Mouse (Mus musculus): ENCODE data around the gene Gcg. TPM values are rescaled to one million over a fixed set of nuclear protein-coding genes. Genes with fewer than 3 reads are reported as not detected.

Gene Gcg
- polyA plus RNA-seq, 1 experiment from 2014 or later: 6.3 TPM

DNA sequence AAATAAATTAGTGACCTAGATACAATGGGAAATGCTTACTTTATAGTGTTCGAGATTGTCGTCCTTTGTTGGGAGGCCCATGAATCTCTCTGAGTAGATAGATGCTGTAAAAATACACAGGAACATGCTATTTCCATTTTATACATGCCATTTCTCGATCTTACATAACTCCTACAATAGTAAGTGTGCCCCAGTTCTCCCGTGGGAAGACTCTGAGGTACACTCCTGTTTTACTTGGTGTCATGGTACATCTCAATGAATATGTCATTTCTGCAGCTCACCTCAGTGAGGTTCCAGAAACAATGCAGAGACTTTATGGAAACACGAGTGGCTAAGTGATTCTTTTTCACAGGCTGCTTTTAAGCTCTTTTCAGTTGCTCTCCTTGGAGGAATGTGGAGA is 19.9 kb upstream of the Gcg start:
- 78% methylated on average over 5 of the region's 5 CpGs for WGBS
- Histone ChIP-seq H3K4me2 (no peak overlapping the region), H3K36me3 (ENCODE audit: control insufficient read depth, insufficient read depth, low read length) (no peaks in the 10 kb centered on the region), H3K9ac (ENCODE audit: low read depth, low read length) (no peak overlapping the region), H3K4me1 (replicated peaks; ENCODE audit: control insufficient read depth, insufficient read depth, low read length) (no peaks in the 10 kb centered on the region), H3K4me3 (ENCODE audit: low read depth, low read length) (no peak overlapping the region), H3K27ac (ENCODE audit: low read depth, low read length) (no peak overlapping the region), H3K9me3 (ENCODE audit: control insufficient read depth, low read length) (no peaks in the 10 kb centered on the region), H3K27me3 (replicated peaks; ENCODE audit: control insufficient read depth, insufficient read depth, low read length) (no peaks in the 10 kb centered on the region)
- ATAC-seq (replicated peaks; ENCODE audit: low FRiP score): no peak
- no peak for DNase-seq (ENCODE audit: low spot score)

DNA sequence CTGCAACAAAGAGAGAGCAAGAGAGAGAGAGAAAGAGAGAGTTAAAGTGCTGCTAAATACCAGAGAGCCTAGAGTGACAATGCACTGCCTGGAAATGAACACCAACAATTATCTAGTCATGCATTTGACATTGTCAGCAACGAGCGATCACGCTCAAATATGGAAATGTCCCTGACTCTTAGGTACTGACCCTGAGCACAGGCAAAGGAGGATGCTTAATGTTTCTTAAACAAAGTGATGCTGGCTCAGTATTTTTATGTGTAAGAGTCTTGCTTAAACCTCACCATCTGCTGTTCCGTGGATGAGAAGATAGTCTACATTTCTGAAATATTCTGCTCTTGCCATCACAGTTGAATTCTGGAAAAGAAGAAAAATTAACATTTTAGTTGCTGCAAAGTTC is 19.1 kb upstream of the Gcg start:
- H3K4me2 ChIP-seq: no peak overlapping the region
- 89% methylated on average over 4 of the region's 4 CpGs for WGBS

DNA sequence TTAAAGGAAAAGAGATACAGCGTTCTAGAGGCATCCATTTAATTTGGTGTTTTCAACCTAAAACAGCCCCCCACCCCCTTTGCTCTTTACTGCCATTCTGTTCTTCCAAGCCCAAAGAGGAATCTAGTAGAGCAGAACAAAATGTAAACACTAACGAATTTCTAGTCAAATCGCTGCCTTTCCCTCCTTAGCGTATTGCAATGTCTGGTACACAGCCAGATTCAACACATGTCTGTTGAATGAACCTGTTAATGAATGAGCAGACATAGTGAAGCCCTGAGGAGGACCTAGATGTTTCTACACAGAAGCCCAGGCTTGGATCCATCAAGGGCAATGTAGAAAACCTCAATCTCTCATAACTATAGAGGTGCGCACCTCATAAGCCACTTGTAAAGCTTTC is 15.4 kb upstream of the Gcg start:
- Histone ChIP-seq H3K9ac (ENCODE audit: low read depth, low read length) (no peak overlapping the region), H3K9me3 (ENCODE audit: control insufficient read depth, low read length) (no peaks in the 10 kb centered on the region), H3K4me3 (ENCODE audit: low read depth, low read length) (no peak overlapping the region), H3K27ac (ENCODE audit: low read depth, low read length) (no peak overlapping the region), H3K4me2 (no peak overlapping the region), H3K36me3 (ENCODE audit: control insufficient read depth, insufficient read depth, low read length) (no peaks in the 10 kb centered on the region), H3K27me3 (replicated peaks; ENCODE audit: control insufficient read depth, insufficient read depth, low read length) (no peaks in the 10 kb centered on the region), H3K4me1 (replicated peaks; ENCODE audit: control insufficient read depth, insufficient read depth, low read length) (no peaks in the 10 kb centered on the region)
- no peak for ATAC-seq (replicated peaks; ENCODE audit: low FRiP score)
- WGBS: 94% methylated on average over 5 of the region's 5 CpGs
- no peak for DNase-seq (ENCODE audit: low spot score)

More for the DNA sequence above, 19.1 kb upstream of the Gcg start:
- Histone ChIP-seq H3K36me3 (ENCODE audit: control insufficient read depth, insufficient read depth, low read length) (no peaks in the 10 kb centered on the region), H3K9ac (ENCODE audit: low read depth, low read length) (no peak overlapping the region), H3K27me3 (replicated peaks; ENCODE audit: control insufficient read depth, insufficient read depth, low read length) (no peaks in the 10 kb centered on the region), H3K27ac (ENCODE audit: low read depth, low read length) (no peak overlapping the region), H3K4me3 (ENCODE audit: low read depth, low read length) (no peak overlapping the region), H3K4me1 (replicated peaks; ENCODE audit: control insufficient read depth, insufficient read depth, low read length) (no peaks in the 10 kb centered on the region), H3K9me3 (ENCODE audit: control insufficient read depth, low read length) (no peaks in the 10 kb centered on the region)
- ATAC-seq (replicated peaks; ENCODE audit: low FRiP score): no peak
- no peak for DNase-seq (ENCODE audit: low spot score)

DNA sequence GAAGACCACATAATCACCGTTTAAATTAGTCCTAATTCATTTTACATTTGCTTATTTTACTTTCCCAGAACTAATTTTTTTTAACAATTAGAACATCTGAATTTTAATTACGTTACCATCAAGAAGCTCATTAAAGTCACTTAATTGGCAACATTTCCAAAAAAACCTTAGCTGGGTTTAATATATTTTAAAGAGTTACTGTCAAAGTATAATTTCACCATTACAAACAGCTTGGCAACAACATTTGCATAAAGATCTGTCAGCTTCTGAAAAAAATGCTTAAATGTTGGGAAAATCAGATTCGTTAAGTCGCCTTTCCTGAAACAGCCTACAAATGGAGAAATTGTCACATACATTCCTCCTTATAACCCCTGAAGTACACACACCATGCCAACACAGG is 14.6 kb upstream of the Gcg start:
- Histone ChIP-seq H3K36me3 (ENCODE audit: control insufficient read depth, insufficient read depth, low read length) (no peaks in the 10 kb centered on the region), H3K4me1 (replicated peaks; ENCODE audit: control insufficient read depth, insufficient read depth, low read length) (no peaks in the 10 kb centered on the region), H3K27me3 (replicated peaks; ENCODE audit: control insufficient read depth, insufficient read depth, low read length) (no peaks in the 10 kb centered on the region), H3K4me3 (ENCODE audit: low read depth, low read length) (no peak overlapping the region), H3K27ac (ENCODE audit: low read depth, low read length) (no peak overlapping the region), H3K4me2 (no peak overlapping the region), H3K9me3 (ENCODE audit: control insufficient read depth, low read length) (no peaks in the 10 kb centered on the region), H3K9ac (ENCODE audit: low read depth, low read length) (no peak overlapping the region)
- WGBS: 89% methylated on average over 4 of the region's 4 CpGs
- no peak for DNase-seq (ENCODE audit: low spot score)
- ATAC-seq (replicated peaks; ENCODE audit: low FRiP score): no peak

DNA sequence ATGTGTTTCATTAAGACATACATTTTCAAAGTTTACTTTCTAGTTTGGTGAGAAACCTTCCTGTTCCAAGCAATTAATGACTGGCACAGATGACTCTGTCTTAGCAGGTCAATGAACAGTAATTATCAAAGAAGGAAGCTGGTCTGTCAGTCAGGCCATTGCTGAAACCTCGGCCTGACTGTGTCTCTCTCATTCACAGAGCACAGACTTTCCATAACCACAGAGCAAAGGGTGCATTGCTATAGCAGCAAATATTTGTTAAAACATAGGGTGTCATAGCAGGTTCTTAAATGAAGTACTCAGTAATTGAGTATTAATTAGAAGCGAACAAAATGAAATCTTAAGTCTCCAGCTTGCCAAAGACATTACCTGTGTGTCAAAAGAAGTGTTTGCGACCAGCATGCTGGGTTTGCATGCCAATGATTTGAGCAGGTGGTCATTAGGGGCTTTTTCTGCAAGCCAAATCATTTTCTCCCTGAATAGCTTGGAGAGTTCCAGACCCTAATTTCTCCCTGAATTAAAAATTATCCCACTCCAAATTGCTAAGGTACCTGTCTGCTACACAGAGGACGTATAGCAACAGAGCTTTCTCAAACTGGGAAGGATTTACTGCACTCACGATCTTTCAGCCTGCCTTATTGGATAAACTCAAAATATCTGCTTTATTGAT is 14.0 kb upstream of the Gcg start:
- no peaks in the 10 kb centered on the region for H3K27me3 ChIP-seq (replicated peaks; ENCODE audit: control insufficient read depth, insufficient read depth, low read length)
- no peak for DNase-seq (ENCODE audit: low spot score)
- no peak overlapping the region for H3K9ac ChIP-seq (ENCODE audit: low read depth, low read length)
- no peaks in the 10 kb centered on the region for H3K9me3 ChIP-seq (ENCODE audit: control insufficient read depth, low read length)
- 76% methylated on average over 5 of the region's 5 CpGs for WGBS
- no peak overlapping the region for H3K27ac ChIP-seq (ENCODE audit: low read depth, low read length)
- H3K4me2 ChIP-seq: no peak overlapping the region
- ATAC-seq (replicated peaks; ENCODE audit: low FRiP score): no peak
- H3K36me3 ChIP-seq (ENCODE audit: control insufficient read depth, insufficient read depth, low read length): no peaks in the 10 kb centered on the region
- no peak overlapping the region for H3K4me3 ChIP-seq (ENCODE audit: low read depth, low read length)
- no peaks in the 10 kb centered on the region for H3K4me1 ChIP-seq (replicated peaks; ENCODE audit: control insufficient read depth, insufficient read depth, low read length)

DNA sequence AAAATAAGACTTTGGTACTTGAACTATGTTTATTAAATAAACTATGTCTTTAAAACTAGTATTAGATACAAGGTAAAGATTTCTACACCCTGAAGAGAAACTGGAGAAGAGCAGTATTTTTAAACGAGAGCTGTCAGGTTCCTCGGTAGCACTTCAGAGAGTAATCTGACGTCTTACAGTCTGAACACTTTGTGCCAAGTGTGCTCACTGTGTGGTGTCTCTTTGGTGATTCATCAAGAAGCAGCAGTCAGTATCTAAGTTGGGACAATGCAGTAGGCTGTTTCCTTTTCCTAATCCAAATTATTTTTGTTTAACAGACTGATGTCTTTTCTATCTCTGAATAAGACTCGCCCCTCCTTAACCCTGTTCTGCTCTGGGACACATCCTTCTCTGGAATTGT is 12.0 kb upstream of the Gcg start:
- no peak for DNase-seq (ENCODE audit: low spot score)

DNA sequence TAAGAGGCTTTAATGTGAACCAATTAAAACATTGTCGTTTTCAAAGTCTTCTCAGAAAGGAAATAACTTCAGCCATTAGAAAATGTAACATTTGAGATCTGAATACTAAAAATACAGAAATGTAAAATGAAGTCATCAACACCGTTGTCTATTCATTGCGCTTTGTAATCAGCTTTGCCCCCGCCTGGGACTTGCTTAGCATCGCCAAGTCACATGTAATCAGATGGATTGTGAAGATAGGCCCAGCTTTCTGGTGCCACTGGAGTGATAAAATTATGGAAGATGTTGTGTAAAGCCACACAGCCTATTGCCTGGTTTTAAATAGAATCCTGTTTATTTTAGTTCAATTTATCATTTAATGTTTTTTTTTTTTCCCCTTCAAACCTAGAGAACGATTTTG is 6.4 kb upstream of the Gcg start:
- no peaks in the 10 kb centered on the region for H3K36me3 ChIP-seq (ENCODE audit: control insufficient read depth, insufficient read depth, low read length)
- H3K4me1 ChIP-seq (replicated peaks; ENCODE audit: control insufficient read depth, insufficient read depth, low read length): no peaks in the 10 kb centered on the region
- no peak overlapping the region for H3K9ac ChIP-seq (ENCODE audit: low read depth, low read length)
- H3K9me3 ChIP-seq (ENCODE audit: control insufficient read depth, low read length): no peaks in the 10 kb centered on the region
- H3K4me3 ChIP-seq (ENCODE audit: low read depth, low read length): no peak overlapping the region
- H3K27me3 ChIP-seq (replicated peaks; ENCODE audit: control insufficient read depth, insufficient read depth, low read length): no peaks in the 10 kb centered on the region
- H3K4me2 ChIP-seq: no peak overlapping the region
- ATAC-seq (replicated peaks; ENCODE audit: low FRiP score) (no peak), DNase-seq (ENCODE audit: low spot score) (no peak)
- 80% methylated on average over 6 of the region's 6 CpGs for WGBS
- no peak overlapping the region for H3K27ac ChIP-seq (ENCODE audit: low read depth, low read length)

More for the DNA sequence above, 12.0 kb upstream of the Gcg start:
- Histone ChIP-seq H3K4me2 (no peak overlapping the region), H3K36me3 (ENCODE audit: control insufficient read depth, insufficient read depth, low read length) (no peaks in the 10 kb centered on the region), H3K4me1 (replicated peaks; ENCODE audit: control insufficient read depth, insufficient read depth, low read length) (no peaks in the 10 kb centered on the region), H3K4me3 (ENCODE audit: low read depth, low read length) (no peak overlapping the region), H3K27ac (ENCODE audit: low read depth, low read length) (no peak overlapping the region), H3K27me3 (replicated peaks; ENCODE audit: control insufficient read depth, insufficient read depth, low read length) (no peaks in the 10 kb centered on the region), H3K9me3 (ENCODE audit: control insufficient read depth, low read length) (no peaks in the 10 kb centered on the region), H3K9ac (ENCODE audit: low read depth, low read length) (no peak overlapping the region)
- ATAC-seq (replicated peaks; ENCODE audit: low FRiP score): no peak
- 74% methylated on average over 4 of the region's 4 CpGs for WGBS

DNA sequence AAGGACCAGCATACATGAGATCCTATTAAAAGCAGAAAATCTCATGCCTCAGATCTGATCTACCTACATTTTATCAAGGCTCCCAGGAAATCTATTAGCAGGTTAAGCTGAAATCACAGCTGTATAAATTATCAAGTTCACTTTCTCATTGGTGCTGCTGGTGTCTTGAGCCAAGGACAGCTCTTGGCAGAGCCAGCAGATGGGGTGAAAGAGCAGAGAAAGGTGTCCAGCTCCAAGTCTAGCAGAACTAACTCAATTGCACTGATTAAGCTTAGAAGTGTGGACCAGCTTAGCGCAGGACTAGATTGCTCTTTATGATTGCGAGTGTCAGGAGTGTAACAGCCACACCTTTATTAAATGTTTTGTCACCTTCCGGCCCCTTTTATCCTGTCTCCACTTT is 1.5 kb upstream of the Gcg start:
- Histone ChIP-seq H3K9me3 (ENCODE audit: control insufficient read depth, low read length) (no peaks in the 10 kb centered on the region), H3K36me3 (ENCODE audit: control insufficient read depth, insufficient read depth, low read length) (no peaks in the 10 kb centered on the region), H3K9ac (ENCODE audit: low read depth, low read length) (no peak overlapping the region), H3K4me3 (ENCODE audit: low read depth, low read length) (no peak overlapping the region), H3K27me3 (replicated peaks; ENCODE audit: control insufficient read depth, insufficient read depth, low read length) (no peaks in the 10 kb centered on the region), H3K4me1 (replicated peaks; ENCODE audit: control insufficient read depth, insufficient read depth, low read length) (no peaks in the 10 kb centered on the region), H3K27ac (ENCODE audit: low read depth, low read length) (no peak overlapping the region), H3K4me2 (no peak overlapping the region)
- DNase-seq (ENCODE audit: low spot score): no peak
- WGBS: 84% methylated on average over 3 of the region's 3 CpGs
- no peak for ATAC-seq (replicated peaks; ENCODE audit: low FRiP score)

DNA sequence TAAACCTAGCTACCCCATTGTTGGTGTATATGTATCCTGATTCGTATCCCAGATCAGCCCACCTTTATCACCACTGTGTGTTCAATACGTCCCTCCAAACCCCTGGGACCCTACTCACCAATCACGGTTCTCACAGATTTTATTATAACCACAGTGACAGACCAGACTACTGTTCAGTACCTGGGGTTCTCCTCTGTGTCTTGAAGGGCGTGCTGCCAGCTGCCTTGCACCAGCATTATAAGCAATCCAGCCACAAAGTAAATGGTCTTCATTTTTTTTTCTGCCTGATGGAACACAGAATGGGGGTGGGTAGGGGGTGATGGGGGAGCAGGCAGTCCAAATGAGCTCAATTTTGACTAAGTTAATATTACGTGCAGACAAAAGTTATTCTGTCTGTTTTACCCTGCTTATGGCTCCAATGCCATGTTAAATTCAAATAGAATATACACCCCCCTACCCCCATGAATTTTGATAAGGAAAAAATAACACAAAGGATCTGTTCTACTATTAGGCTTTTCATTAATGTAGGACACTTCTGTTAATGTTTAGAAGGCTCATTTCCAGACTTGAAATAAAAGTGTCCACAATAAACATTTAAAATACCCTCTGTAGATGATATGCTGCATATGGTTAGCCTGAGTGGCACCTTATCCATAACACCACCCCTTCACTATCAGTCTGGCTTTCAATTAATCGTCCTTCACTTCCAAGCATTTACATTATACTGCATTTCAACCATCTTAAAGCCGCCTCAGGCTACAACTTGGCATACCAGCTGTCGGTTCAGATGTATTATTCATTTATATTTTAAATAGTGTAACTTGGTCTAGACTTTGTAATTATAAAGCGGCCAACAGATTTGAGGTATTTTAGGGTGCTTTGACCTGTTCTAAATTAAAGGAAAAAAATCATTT is 2.9 kb downstream of the Gcg start:
- 71% methylated on average over 9 of the region's 9 CpGs for WGBS
- Histone ChIP-seq H3K27me3 (replicated peaks; ENCODE audit: control insufficient read depth, insufficient read depth, low read length) (no peaks in the 10 kb centered on the region), H3K4me3 (ENCODE audit: low read depth, low read length) (no peak overlapping the region), H3K36me3 (ENCODE audit: control insufficient read depth, insufficient read depth, low read length) (no peaks in the 10 kb centered on the region), H3K27ac (ENCODE audit: low read depth, low read length) (no peak overlapping the region), H3K9ac (ENCODE audit: low read depth, low read length) (no peak overlapping the region), H3K4me2 (no peak overlapping the region), H3K4me1 (replicated peaks; ENCODE audit: control insufficient read depth, insufficient read depth, low read length) (no peaks in the 10 kb centered on the region), H3K9me3 (ENCODE audit: control insufficient read depth, low read length) (no peaks in the 10 kb centered on the region)
- ATAC-seq (replicated peaks; ENCODE audit: low FRiP score) (no peak), DNase-seq (ENCODE audit: low spot score) (no peak)
